Mouse (Mus musculus) lung, postnatal 0 days (tissue): Measurements from ENCODE around the gene Trappc10. TPM values are rescaled to one million over a fixed set of nuclear protein-coding genes. Genes with fewer than 3 reads are reported as not detected.

Source experiments
- ATAC-seq: fragments of 200-750 bp; cut with Nextera tagmentation; 2 replicates; pipeline ENCODE4 v1.8.0; 2017; ENCODE audit warnings: moderate library complexity
- DNase-seq: peaks from one replicate; pipeline ENCODE4 v3.0.0-alpha.2; 2016; ENCODE audit warnings: low spot score
- H3K27ac ChIP-seq: fragments of 300-500 bp; sonication (generic); 2 replicates; pipeline ENCODE4 v1.5.1; 2014; ENCODE audit warnings: antibody characterized with exemption, mild to moderate bottlenecking, low read length, mixed read lengths
- H3K27me3 ChIP-seq: fragments of 300-500 bp; sonication (generic); replicated peaks from 2 replicates; pipeline ENCODE4 v1.6.1; 2014; ENCODE audit warnings: low read length, mixed read lengths; ENCODE audit not compliant: insufficient read depth
- H3K36me3 ChIP-seq: fragments of 300-500 bp; sonication (generic); 2 replicates; pipeline ENCODE4 v1.6.1; 2014; ENCODE audit warnings: low read length, mixed read lengths; ENCODE audit not compliant: insufficient read depth
- H3K4me1 ChIP-seq: fragments of 300-500 bp; sonication (generic); 2 replicates; pipeline ENCODE4 v1.6.1; 2014; ENCODE audit warnings: antibody characterized with exemption, low read depth, low read length, mixed read lengths; ENCODE audit not compliant: insufficient read depth
- H3K4me2 ChIP-seq: fragments of 300-500 bp; sonication (generic); replicated peaks from 2 replicates; pipeline ENCODE4 v1.6.1; 2014; ENCODE audit warnings: low read depth, mild to moderate bottlenecking, low read length, moderate library complexity, mixed read lengths
- H3K4me3 ChIP-seq: fragments of 300-500 bp; sonication (generic); 2 replicates; pipeline ENCODE4 v1.5.1; 2014; ENCODE audit warnings: low read depth, low read length
- H3K9ac ChIP-seq: fragments of 300-500 bp; sonication (generic); replicated peaks from 2 replicates; pipeline ENCODE4 v1.6.1; 2014; ENCODE audit warnings: low read depth, mild to moderate bottlenecking
- H3K9me3 ChIP-seq: fragments of 300-500 bp; sonication (generic); 2 replicates; pipeline ENCODE4 v1.6.1; 2016; ENCODE audit warnings: low read length, mixed read lengths
- CTCF ChIP-seq: IDR thresholded peaks from 2 replicates; pipeline ENCODE4 v1.5.1; 2016; ENCODE audit warnings: antibody characterized with exemption, mild to moderate bottlenecking
- EP300 ChIP-seq: IDR thresholded peaks from 2 replicates; pipeline ENCODE4 v1.6.1; 2016; ENCODE audit warnings: antibody characterized with exemption, mild to moderate bottlenecking, control low read depth
- WGBS: fragments of 180-500 bp; shearing (Covaris S2); extraction: QIAGEN DNeasy Blood & Tissue Kit; methylation state at CpG from one replicate; pipeline ENCODE4 v1.1.7; 2014; 5-methylcytosine and 5-hydroxymethylcytosine counted together
- polyA plus RNA-seq: library from polyadenylated mRNA; unstranded; fragments of >200 nt; fragmentation: Nextera tagmentation; extraction: Ambion mirVana; gene quantifications from 2 replicates; pipeline ENCODE4 v1.2.1, GENCODE M21; 2015

The Trappc10 gene
- polyA plus RNA-seq, 1 experiment from 2014 or later = 19.2 TPM

- ATAC-seq = no peak
- no peaks in the 10 kb centered on the region for H3K36me3 ChIP-seq
These were observed 7.4 kb downstream of the Trappc10 start for GRCm38 (mm10) chr10:78236885-78237629.

GRCm38 (mm10) chr10:78233756-78234155 is 10.7 kb downstream of the Trappc10 start:
- ATAC-seq (no peak), DNase-seq (no peak)
- Histone ChIP-seq H3K27ac (no peak overlapping the region), H3K4me3 (no peak overlapping the region), H3K4me1 (no peaks in the 10 kb centered on the region), H3K9ac (no peak overlapping the region), H3K4me2 (no peak overlapping the region), H3K9me3 (no peaks in the 10 kb centered on the region), H3K36me3 (no peaks in the 10 kb centered on the region), H3K27me3 (no peaks in the 10 kb centered on the region)
- WGBS = 69% methylated on average over 6 of the region's 6 CpGs
- TF ChIP-seq CTCF = no peak

More at GRCm38 (mm10) chr10:78236885-78237629, 7.4 kb downstream of the Trappc10 start:
- no peaks in the 10 kb centered on the region for H3K4me1 ChIP-seq
- H3K9me3 ChIP-seq = no peaks in the 10 kb centered on the region
- H3K9ac ChIP-seq = no peak overlapping the region
- no peak overlapping the region for H3K4me3 ChIP-seq
- DNase-seq = no peak
- no peak overlapping the region for H3K27ac ChIP-seq
- TF ChIP-seq EP300 (no peak), CTCF (no peak)
- H3K4me2 ChIP-seq = no peak overlapping the region
- WGBS = 56% methylated on average over 8 of the region's 8 CpGs
- no peaks in the 10 kb centered on the region for H3K27me3 ChIP-seq

- Histone ChIP-seq H3K4me2 (no peak overlapping the region), H3K4me1 (no peaks in the 10 kb centered on the region), H3K27me3 (no peaks in the 10 kb centered on the region), H3K9me3 (no peaks in the 10 kb centered on the region), H3K4me3 (no peak overlapping the region), H3K36me3 (0 out of 2 replicates have a peak, but pooled peaks cover 6% of the 10 kb centered on the region), H3K9ac (no peak overlapping the region), H3K27ac (no peak overlapping the region)
- TF ChIP-seq CTCF = no peak
- TF ChIP-seq EP300 = no peak
- WGBS = 95% methylated on average over 5 of the region's 5 CpGs
- ATAC-seq (no peak), DNase-seq (no peak)
These were observed 11.3 kb downstream of the Trappc10 start for GRCm38 (mm10) chr10:78233161-78233560.

- Histone ChIP-seq H3K27ac (no peak overlapping the region), H3K36me3 (0 out of 2 replicates have a peak, but pooled peaks cover 6% of the 10 kb centered on the region), H3K27me3 (no peaks in the 10 kb centered on the region), H3K9ac (no peak overlapping the region), H3K4me1 (no peaks in the 10 kb centered on the region), H3K4me2 (no peak overlapping the region), H3K9me3 (no peaks in the 10 kb centered on the region), H3K4me3 (no peak overlapping the region)
- DNase-seq (no peak), ATAC-seq (no peak)
- 69% methylated on average over 4 of the region's 4 CpGs for WGBS
- TF ChIP-seq EP300 (no peak), CTCF (no peak)
These were observed 12.0 kb downstream of the Trappc10 start for GRCm38 (mm10) chr10:78232301-78232980.

GRCm38 (mm10) chr10:78228560-78228928 is 15.9 kb downstream of the Trappc10 start:
- 0 out of 2 replicates have a peak, but pooled peaks cover 6% of the 10 kb centered on the region for H3K36me3 ChIP-seq
- H3K27ac ChIP-seq = no peak overlapping the region
- H3K4me1 ChIP-seq = no peaks in the 10 kb centered on the region
- H3K4me3 ChIP-seq = no peak overlapping the region
- no peak for ATAC-seq
- WGBS = 87% methylated on average over 5 of the region's 5 CpGs
- no peak overlapping the region for H3K9ac ChIP-seq
- TF ChIP-seq EP300 (no peak), CTCF (no peak)
- DNase-seq = no peak
- no peaks in the 10 kb centered on the region for H3K27me3 ChIP-seq
- H3K9me3 ChIP-seq = no peaks in the 10 kb centered on the region
- no peak overlapping the region for H3K4me2 ChIP-seq

- no peak overlapping the region for H3K27ac ChIP-seq
- WGBS = 83% methylated on average over 8 of the region's 8 CpGs
- no peaks in the 10 kb centered on the region for H3K27me3 ChIP-seq
- no peak overlapping the region for H3K9ac ChIP-seq
- H3K4me3 ChIP-seq = no peak overlapping the region
- H3K36me3 ChIP-seq = 0 out of 2 replicates have a peak, but pooled peaks cover 6% of the 10 kb centered on the region
- no peaks in the 10 kb centered on the region for H3K4me1 ChIP-seq
- H3K9me3 ChIP-seq = no peaks in the 10 kb centered on the region
- TF ChIP-seq CTCF = no peak
- TF ChIP-seq EP300 = no peak
- H3K4me2 ChIP-seq = no peak overlapping the region
- ATAC-seq (no peak), DNase-seq (no peak)
These were observed 16.4 kb downstream of the Trappc10 start for GRCm38 (mm10) chr10:78227875-78228559.
